Mouse (Mus musculus) neural tube, embryonic 13.5 days (tissue): ENCODE data around the gene Sfxn3. TPM values are rescaled to one million over a fixed set of nuclear protein-coding genes. Genes with fewer than 3 reads are reported as not detected.

Experiments used
- ATAC-seq: fragments of 200-750 bp; cut with Nextera tagmentation; 2 replicates; pipeline ENCODE4 v1.8.0; 2017; ENCODE audit warnings: low read depth, mild to moderate bottlenecking, moderate TSS enrichment, moderate library complexity
- H3K27ac ChIP-seq: fragments of 300-500 bp; sonication (generic); replicated peaks from 2 replicates; pipeline ENCODE4 v1.5.1; 2015; ENCODE audit warnings: moderate library complexity, mild to moderate bottlenecking, inconsistent platforms
- H3K27me3 ChIP-seq: fragments of 300-500 bp; sonication (generic); 2 replicates; pipeline ENCODE4 v1.6.1; 2015; ENCODE audit warnings: mild to moderate bottlenecking, inconsistent platforms
- H3K36me3 ChIP-seq: fragments of 300-500 bp; sonication (generic); 2 replicates; pipeline ENCODE4 v1.6.1; 2015; ENCODE audit warnings: mild to moderate bottlenecking, inconsistent platforms
- H3K4me1 ChIP-seq: fragments of 300-500 bp; sonication (generic); replicated peaks from 2 replicates; pipeline ENCODE4 v1.6.1; 2015; ENCODE audit warnings: inconsistent platforms
- H3K4me2 ChIP-seq: fragments of 300-500 bp; sonication (generic); 2 replicates; pipeline ENCODE4 v1.6.1; 2015; ENCODE audit warnings: inconsistent platforms, mild to moderate bottlenecking, moderate library complexity
- H3K4me3 ChIP-seq: fragments of 300-500 bp; sonication (generic); 2 replicates; pipeline ENCODE4 v1.5.1; 2015; ENCODE audit warnings: mild to moderate bottlenecking, inconsistent platforms
- H3K9ac ChIP-seq: fragments of 300-500 bp; sonication (generic); 2 replicates; pipeline ENCODE4 v1.6.1; 2015; ENCODE audit warnings: moderate library complexity, mild to moderate bottlenecking, inconsistent platforms
- H3K9me3 ChIP-seq: fragments of 300-500 bp; sonication (generic); 2 replicates; pipeline ENCODE4 v1.6.1; 2016; ENCODE audit warnings: inconsistent platforms
- WGBS: fragments of 180-500 bp; shearing (Covaris S2); methylation state at CpG from one replicate; pipeline ENCODE4 v1.1.7; 2015; 5-methylcytosine and 5-hydroxymethylcytosine counted together
- polyA plus RNA-seq: library from polyadenylated mRNA; unstranded; fragments of >200 nt; fragmentation: Nextera tagmentation; extraction: Ambion mirVana; gene quantifications from 2 replicates; pipeline ENCODE4 v1.2.1, GENCODE M21; 2015

The Sfxn3 gene
- polyA plus RNA-seq, 1 experiment from 2014 or later = 65.3 TPM

DNA sequence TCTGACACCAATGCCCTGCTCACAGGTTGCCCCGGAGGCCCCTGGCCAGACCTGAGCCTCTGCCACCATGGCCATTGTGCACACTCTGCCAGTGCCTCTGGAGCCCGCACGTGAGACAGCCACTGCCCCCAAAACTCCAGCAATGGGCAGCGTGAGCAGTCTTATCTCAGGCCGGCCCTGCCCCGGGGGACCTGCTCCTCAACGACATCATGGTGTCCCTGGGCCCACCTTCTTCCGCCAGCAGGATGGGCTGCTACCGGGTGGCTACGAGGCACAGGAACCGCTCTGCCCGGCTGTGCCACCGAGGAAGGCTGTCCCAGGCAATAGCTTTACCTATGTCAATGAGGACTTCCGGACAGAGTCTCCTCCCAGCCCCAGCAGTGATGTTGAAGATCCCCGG lies 25.9 kb upstream of the Sfxn3 start:
- H3K27me3 ChIP-seq = no peaks in the 10 kb centered on the region
- peaks cover 37% of the 10 kb centered on the region for H3K36me3 ChIP-seq
- WGBS = 92% methylated on average over 15 of the region's 15 CpGs
- no peak overlapping the region for H3K27ac ChIP-seq
- no peak for ATAC-seq
- H3K4me1 ChIP-seq = peaks cover 58% of the 10 kb centered on the region
- no peak overlapping the region for H3K4me3 ChIP-seq
- peak overlapping the region; percentile 21; the same call in 1 of the 2 replicates for H3K4me2 ChIP-seq
- 0 out of 2 replicates have a peak overlapping the region, but pooled peaks have one; percentile 38 for H3K9ac ChIP-seq
- H3K9me3 ChIP-seq = no peaks in the 10 kb centered on the region

DNA sequence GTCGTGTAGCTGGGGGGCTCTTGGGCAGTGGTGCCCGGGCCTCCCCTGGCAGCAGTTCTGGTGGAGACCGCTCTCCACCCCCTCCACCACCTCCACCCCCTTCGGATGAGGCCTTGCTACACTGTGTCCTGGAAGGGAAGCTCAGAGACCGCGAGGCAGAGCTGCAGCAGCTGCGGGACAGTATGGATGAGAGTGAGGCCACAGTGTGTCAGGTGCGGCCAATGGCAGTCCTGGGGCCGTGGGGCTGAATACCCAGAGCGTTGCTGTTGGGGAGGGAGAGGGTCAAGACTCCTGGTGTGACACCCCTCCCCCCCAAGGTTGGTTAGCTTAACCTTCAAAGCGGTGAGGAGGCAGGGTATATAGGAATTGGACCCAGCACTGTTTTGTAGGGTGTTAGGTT lies 23.3 kb upstream of the Sfxn3 start:
- H3K9ac ChIP-seq = no peak overlapping the region
- no peaks in the 10 kb centered on the region for H3K9me3 ChIP-seq
- H3K4me3 ChIP-seq = no peak overlapping the region
- 81% methylated on average over 11 of the region's 11 CpGs for WGBS
- H3K4me2 ChIP-seq = no peak overlapping the region
- H3K36me3 ChIP-seq = peaks cover 59% of the 10 kb centered on the region
- H3K27ac ChIP-seq = 0 out of 2 replicates have a peak overlapping the region, but pooled peaks have one; percentile 23
- H3K27me3 ChIP-seq = no peaks in the 10 kb centered on the region
- ATAC-seq = no peak
- peaks cover 56% of the 10 kb centered on the region for H3K4me1 ChIP-seq

DNA sequence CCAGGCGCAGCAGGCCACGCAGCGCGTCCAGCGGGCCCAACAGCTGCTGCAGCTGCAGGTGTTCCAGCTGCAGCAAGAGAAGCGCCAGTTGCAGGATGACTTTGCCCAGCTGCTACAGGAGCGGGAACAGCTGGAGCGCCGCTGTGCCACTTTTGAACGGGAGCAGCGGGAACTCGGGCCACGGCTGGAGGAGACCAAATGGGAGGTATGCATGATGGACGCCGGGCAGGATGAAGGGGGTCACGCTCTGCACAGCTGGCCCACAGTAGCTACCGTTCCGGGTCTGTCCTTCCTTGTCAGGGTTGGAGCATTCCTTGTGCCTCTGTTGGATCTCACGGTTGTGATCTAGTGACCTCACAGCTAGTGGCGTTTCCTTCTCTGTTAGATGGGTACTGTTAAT lies 22.5 kb upstream of the Sfxn3 start:
- no peak overlapping the region for H3K9ac ChIP-seq
- peaks cover 48% of the 10 kb centered on the region for H3K4me1 ChIP-seq
- H3K27ac ChIP-seq = no peak overlapping the region
- WGBS = 85% methylated on average over 20 of the region's 20 CpGs
- H3K27me3 ChIP-seq = no peaks in the 10 kb centered on the region
- H3K4me2 ChIP-seq = no peak overlapping the region
- peaks cover 59% of the 10 kb centered on the region for H3K36me3 ChIP-seq
- H3K9me3 ChIP-seq = no peaks in the 10 kb centered on the region
- ATAC-seq = no peak
- no peak overlapping the region for H3K4me3 ChIP-seq

DNA sequence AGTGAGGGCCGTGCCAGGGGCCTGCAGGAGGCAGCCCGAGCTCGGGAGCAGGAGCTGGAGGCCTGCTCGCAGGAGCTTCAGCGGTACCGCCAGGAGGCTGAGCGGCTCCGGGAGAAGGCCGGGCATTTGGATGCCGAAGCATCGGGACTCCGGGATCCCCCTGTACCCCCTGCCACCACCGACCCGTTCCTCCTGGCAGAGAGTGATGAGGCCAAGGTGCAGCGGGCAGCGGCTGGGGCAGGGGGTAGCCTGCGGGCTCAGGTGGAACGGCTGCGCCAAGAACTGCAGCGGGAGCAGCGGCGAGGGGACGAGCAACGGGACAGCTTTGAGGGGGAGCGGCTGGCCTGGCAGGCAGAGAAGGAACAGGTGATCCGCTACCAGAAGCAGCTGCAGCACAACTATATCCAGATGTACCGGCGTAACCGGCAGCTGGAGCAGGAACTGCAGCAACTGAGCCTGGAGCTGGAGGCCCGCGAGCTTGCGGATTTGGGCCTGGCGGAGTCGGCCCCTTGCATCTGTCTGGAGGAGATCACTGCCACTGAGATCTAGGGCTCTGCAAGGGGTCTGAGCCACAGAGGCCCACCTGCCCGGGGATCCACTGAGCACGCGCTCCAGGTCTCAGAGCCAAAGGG lies 21.2 kb upstream of the Sfxn3 start:
- H3K9me3 ChIP-seq = no peaks in the 10 kb centered on the region
- H3K9ac ChIP-seq = no peak overlapping the region
- no peak overlapping the region for H3K27ac ChIP-seq
- no peak overlapping the region for H3K4me3 ChIP-seq
- WGBS = 96% methylated on average over 37 of the region's 37 CpGs
- no peak overlapping the region for H3K4me2 ChIP-seq
- no peak for ATAC-seq
- peaks cover 46% of the 10 kb centered on the region for H3K4me1 ChIP-seq
- H3K36me3 ChIP-seq = peaks cover 59% of the 10 kb centered on the region
- no peaks in the 10 kb centered on the region for H3K27me3 ChIP-seq

DNA sequence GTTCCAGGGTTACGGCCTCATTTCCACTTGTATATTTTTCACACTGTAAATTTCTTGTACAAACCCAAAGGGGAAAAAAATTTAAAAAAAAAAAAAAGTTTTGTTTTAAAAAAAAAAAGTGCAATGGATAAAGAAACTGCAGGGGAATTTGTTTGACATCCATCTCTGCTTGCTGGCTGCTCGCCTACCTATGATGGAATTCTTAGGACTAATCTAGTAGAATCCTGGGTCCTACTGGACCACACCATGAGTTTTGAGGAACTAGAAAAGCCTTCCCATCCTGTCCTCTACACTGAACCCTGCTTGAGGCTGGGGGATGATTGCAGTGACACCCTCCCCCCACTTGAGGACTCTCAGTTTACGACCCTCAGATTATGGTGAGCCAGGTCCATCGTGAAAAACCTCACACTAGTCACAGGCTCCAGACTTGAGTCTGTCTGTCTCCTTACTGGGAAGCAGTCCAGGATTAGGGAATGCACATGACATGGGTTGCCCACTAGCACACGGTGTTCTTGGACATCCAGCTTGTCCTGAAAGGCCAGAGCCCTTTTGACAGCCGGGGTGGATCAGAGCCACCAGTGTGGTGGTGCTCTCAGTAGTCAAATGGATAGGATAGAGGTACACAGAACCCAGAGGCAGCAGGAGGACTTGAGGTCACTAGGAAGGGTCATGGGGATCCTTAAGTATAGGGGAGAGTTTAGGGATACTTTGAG lies 20.2 kb upstream of the Sfxn3 start:
- H3K36me3 ChIP-seq = peaks cover 55% of the 10 kb centered on the region
- H3K9me3 ChIP-seq = no peaks in the 10 kb centered on the region
- no peak overlapping the region for H3K4me3 ChIP-seq
- WGBS = 72% methylated on average over 6 of the region's 6 CpGs
- H3K27ac ChIP-seq = no peak overlapping the region
- ATAC-seq = no peak
- no peak overlapping the region for H3K4me2 ChIP-seq
- H3K9ac ChIP-seq = no peak overlapping the region
- H3K27me3 ChIP-seq = no peaks in the 10 kb centered on the region
- H3K4me1 ChIP-seq = peaks cover 44% of the 10 kb centered on the region

GRCm38 (mm10) chr19:45027848-45028247 lies 19.5 kb upstream of the Sfxn3 start:
- H3K9me3 ChIP-seq = no peaks in the 10 kb centered on the region
- ATAC-seq = no peak
- 82% methylated on average over 6 of the region's 6 CpGs for WGBS

DNA sequence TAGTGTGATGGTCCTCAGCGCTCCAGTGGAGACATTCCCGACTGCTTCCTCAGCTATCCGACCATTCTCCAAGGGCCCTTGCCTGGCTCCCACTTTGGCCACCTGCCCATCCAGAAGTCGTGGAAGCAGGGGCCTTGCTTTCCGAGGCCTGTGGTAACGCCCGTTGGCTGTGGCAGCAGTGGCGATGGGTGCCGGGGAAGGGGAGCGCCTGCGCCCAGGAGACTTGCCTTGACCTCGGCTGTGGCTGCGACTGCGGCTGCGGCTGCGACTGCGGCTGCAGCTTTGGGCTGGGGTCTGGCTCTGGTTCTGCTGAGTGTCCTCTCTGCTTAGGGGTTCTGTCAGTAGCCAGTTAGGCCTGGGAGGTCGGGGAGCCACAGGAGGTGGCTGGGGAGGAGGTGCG lies 18.6 kb upstream of the Sfxn3 start:
- no peaks in the 10 kb centered on the region for H3K9me3 ChIP-seq
- H3K9ac ChIP-seq = 0 out of 2 replicates have a peak overlapping the region, but pooled peaks have one; percentile 12
- H3K36me3 ChIP-seq = peaks cover 43% of the 10 kb centered on the region
- ATAC-seq = no peak
- no peak overlapping the region for H3K27ac ChIP-seq
- H3K4me1 ChIP-seq = peaks cover 49% of the 10 kb centered on the region
- no peak overlapping the region for H3K4me3 ChIP-seq
- H3K4me2 ChIP-seq = no peak overlapping the region
- WGBS = 65% methylated on average over 19 of the region's 19 CpGs
- H3K27me3 ChIP-seq = no peaks in the 10 kb centered on the region

More at GRCm38 (mm10) chr19:45027848-45028247, 19.5 kb upstream of the Sfxn3 start:
- Histone ChIP-seq H3K4me2 (no peak overlapping the region), H3K27me3 (no peaks in the 10 kb centered on the region), H3K27ac (no peak overlapping the region), H3K4me1 (peaks cover 48% of the 10 kb centered on the region), H3K9ac (no peak overlapping the region), H3K4me3 (no peak overlapping the region), H3K36me3 (peaks cover 49% of the 10 kb centered on the region)

- Histone ChIP-seq H3K4me1 (peaks cover 44% of the 10 kb centered on the region), H3K27me3 (no peaks in the 10 kb centered on the region), H3K36me3 (peaks cover 39% of the 10 kb centered on the region), H3K9me3 (no peaks in the 10 kb centered on the region), H3K4me3 (no peak overlapping the region), H3K4me2 (no peak overlapping the region), H3K27ac (no peak overlapping the region), H3K9ac (no peak overlapping the region)
- ATAC-seq = no peak
- WGBS = 56% methylated on average over 9 of the region's 9 CpGs
Measured at GRCm38 (mm10) chr19:45029571-45029970, 17.7 kb upstream of the Sfxn3 start.

GRCm38 (mm10) chr19:45030111-45030510 lies 17.2 kb upstream of the Sfxn3 start:
- H3K9ac ChIP-seq = no peak overlapping the region
- no peak overlapping the region for H3K4me2 ChIP-seq
- WGBS = 37% methylated on average over 8 of the region's 8 CpGs
- H3K4me1 ChIP-seq = peaks cover 44% of the 10 kb centered on the region
- H3K27me3 ChIP-seq = no peaks in the 10 kb centered on the region
- H3K36me3 ChIP-seq = peaks cover 34% of the 10 kb centered on the region
- ATAC-seq = no peak
- no peak overlapping the region for H3K4me3 ChIP-seq
- H3K27ac ChIP-seq = no peak overlapping the region
- H3K9me3 ChIP-seq = no peaks in the 10 kb centered on the region

- peak; percentile 48 for ATAC-seq
- WGBS = 38% methylated on average over 20 of the region's 20 CpGs
Measured at GRCm38 (mm10) chr19:45030746-45031693, 16.3 kb upstream of the Sfxn3 start.

DNA sequence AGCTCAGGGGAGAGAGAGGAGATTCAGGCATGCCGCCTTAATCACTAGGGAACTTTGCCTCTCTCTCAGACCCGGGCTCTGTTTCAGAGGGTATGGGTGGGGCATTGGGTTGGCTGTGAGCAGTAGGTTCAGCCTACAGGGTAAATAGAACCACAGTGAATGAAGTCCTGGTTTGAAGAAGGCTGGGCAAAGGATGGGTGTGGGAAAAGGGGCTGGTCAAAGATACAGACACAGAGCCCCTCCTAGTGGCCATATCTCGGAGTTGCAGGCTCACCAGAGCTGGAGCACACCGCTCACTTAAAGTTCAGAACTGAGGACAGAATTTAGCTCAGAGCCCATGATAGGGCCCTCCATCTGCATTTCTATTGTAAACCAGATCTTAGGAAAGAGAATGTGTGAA lies 15.5 kb upstream of the Sfxn3 start:
- WGBS = 20% methylated on average over 4 of the region's 4 CpGs
- peak; percentile 46; the same call in 1 of the 2 replicates for ATAC-seq

More at GRCm38 (mm10) chr19:45030746-45031693, 16.3 kb upstream of the Sfxn3 start:
- no peaks in the 10 kb centered on the region for H3K9me3 ChIP-seq
- peak overlapping the region; percentile 22; the same call in 1 of the 2 replicates for H3K9ac ChIP-seq
- H3K4me2 ChIP-seq = peak overlapping the region; percentile 41
- H3K36me3 ChIP-seq = peaks cover 25% of the 10 kb centered on the region
- no peak overlapping the region for H3K27ac ChIP-seq
- H3K4me3 ChIP-seq = no peak overlapping the region
- H3K27me3 ChIP-seq = no peaks in the 10 kb centered on the region
- peaks cover 44% of the 10 kb centered on the region for H3K4me1 ChIP-seq

More for the DNA sequence above, 15.5 kb upstream of the Sfxn3 start:
- Histone ChIP-seq H3K36me3 (peaks cover 18% of the 10 kb centered on the region), H3K4me3 (no peak overlapping the region), H3K27me3 (no peaks in the 10 kb centered on the region), H3K9ac (no peak overlapping the region), H3K9me3 (no peaks in the 10 kb centered on the region), H3K4me2 (no peak overlapping the region), H3K27ac (no peak overlapping the region), H3K4me1 (peaks cover 44% of the 10 kb centered on the region)
